Mouse (Mus musculus) brain, embryonic 14.5 days (tissue): ENCODE data around the gene Pml. TPM values are rescaled to one million over a fixed set of nuclear protein-coding genes. Genes with fewer than 3 reads are reported as not detected.
A peak's percentile ranks its signal among the peaks of the same experiment; 100 is the strongest.

Experiments
- DNase-seq: peaks from one replicate; pipeline ENCODE4 v3.0.0-alpha.2; 2011; ENCODE audit warnings: low read depth
- CTCF ChIP-seq: fragments of 200-500 bp; IDR thresholded peaks from 2 replicates; pipeline ENCODE4 v1.5.1; 2012; ENCODE audit warnings: inconsistent platforms, mild to moderate bottlenecking, moderate library complexity, borderline replicate concordance; ENCODE audit not compliant: insufficient read depth, insufficient read length; ENCODE audit errors: extremely low read depth
- POLR2A ChIP-seq: fragments of 200-500 bp; IDR thresholded peaks from 2 replicates; pipeline ENCODE4 v1.6.1; 2012; ENCODE audit warnings: mild to moderate bottlenecking, inconsistent platforms, borderline replicate concordance; ENCODE audit not compliant: poor library complexity, insufficient read depth, insufficient read length, severe bottlenecking; ENCODE audit errors: extremely low read depth
- polyA plus RNA-seq: library from polyadenylated mRNA; depleted of rRNA; stranded (reverse); fragments of >200 nt; gene quantifications from 2 replicates; pipeline ENCODE4 v1.2.3, GENCODE M21; 2012

Gene Pml
- polyA plus RNA-seq, 1 experiment, result 7.1 TPM

DNA sequence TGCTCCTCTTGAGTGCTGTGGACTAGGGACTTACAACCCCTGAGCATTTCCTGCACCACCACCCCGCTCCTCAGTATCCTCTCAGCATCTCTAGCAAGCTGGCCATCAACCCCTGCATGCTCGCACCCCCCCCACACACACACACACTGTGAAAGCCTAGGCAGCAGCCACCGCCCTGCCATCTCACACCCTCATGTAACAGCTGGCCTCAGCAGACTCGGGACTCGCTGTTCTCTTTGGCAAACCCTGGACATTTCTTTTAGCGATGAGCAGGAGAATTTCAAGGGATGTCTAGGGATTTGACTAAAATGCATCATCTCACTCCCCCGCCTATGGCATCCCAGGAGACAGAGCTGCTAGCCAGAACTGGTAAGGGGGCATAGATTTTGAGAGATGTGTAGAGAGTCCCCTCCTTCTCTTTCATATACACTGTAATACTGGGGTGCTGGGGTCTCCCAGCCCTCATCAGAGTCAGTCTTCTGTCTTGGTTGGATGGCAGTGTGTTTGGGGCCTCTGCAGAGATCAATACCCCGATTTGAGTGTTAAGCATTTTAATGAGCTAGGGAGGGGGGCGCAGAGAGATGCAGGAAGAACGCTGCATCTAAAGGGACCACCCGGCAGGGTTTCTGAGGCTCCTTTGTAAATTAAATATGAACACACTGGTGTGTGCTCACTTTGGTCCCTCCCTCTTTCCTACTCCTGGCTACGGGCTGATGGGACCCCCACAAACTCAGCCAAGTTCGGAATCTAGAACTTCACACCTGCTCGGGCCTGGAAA lies 46.7 kb downstream of the Pml start:
- TF ChIP-seq POLR2A (no peak), CTCF (no peak)
- peak; percentile 70 for DNase-seq

DNA sequence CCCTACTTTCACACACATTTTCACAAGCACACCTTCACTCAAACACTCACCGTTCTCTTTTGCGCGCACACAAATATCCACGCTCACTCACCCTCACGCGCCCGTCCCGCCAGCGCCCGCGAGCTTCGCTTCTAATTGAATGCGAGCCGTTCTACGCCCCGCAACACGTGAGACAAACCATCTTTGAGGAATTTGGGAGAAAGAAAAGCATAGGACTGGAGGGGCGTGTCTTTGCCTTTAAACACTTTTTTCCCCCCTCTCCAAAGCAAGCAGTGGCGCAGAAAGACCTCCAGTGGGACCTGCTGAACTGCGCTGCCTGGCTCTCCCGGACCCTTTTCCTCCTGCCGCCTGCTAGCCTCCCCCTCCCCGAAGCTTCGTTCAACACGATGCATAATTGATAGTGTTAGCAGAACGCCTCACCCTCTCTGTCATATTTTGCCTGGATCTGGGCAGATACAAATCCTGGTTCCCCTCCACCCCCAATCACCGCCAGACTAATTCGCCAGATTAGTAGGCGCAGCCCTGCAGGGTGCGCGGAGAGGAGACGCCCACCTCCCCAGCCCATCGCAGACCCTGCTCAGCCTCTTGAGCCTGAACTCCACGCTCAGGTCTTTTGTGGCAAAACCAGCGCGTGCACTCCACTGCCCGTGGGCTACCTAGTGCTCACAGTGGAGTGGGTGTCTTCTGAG lies 47.6 kb downstream of the Pml start:
- peak; percentile 81 for DNase-seq
- no peak for TF ChIP-seq CTCF
- no peak for TF ChIP-seq POLR2A

- DNase-seq, result peak; percentile 77
- no peak for TF ChIP-seq POLR2A
- no peak for TF ChIP-seq CTCF
Observed at GRCm38 (mm10) chr9:58201091-58201842, 48.3 kb downstream of the Pml start.

DNA sequence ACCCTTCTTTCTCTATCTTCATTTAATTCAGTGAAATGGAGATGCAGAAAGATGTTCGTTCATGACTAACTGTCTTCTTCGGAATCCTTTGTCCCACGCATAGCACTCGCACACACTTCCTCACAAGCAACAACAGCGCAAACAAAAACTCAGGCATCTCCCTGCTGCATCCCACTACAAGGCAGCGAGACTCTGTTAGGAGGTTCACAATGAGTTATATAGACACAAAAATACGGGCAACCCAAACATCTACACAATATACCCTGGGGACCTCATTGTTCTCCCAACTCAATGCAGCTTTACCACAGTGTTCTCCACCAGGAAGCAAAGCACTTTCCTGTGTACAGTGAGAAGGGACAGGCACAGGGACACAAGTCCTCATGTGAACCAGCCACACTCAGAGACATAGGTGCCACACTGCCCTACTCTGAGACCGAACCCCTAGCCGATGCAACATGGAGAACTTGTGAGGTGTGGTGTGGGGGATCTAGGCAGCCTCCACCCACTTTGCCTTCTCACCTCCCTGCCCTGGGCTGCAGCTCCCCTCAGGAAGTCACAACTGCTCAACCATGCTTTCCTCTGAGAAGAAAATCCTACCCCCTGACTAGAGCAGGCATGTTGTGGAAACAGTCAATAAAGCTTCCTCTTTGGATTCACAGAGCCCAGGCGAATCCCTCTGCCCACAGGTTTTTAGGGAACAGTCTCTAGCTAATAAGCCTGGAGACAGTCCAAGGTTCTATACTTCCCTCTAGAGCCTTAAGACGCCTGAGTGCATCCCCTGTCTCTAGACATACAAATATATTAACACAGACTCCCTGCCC lies 49.1 kb downstream of the Pml start:
- no peak for DNase-seq
- no peak for TF ChIP-seq CTCF
- no peak for TF ChIP-seq POLR2A

- peak; percentile 67 for DNase-seq
- TF ChIP-seq POLR2A, result no peak
- TF ChIP-seq CTCF, result no peak
Observed at GRCm38 (mm10) chr9:58199381-58200269, 50.0 kb downstream of the Pml start.

DNA sequence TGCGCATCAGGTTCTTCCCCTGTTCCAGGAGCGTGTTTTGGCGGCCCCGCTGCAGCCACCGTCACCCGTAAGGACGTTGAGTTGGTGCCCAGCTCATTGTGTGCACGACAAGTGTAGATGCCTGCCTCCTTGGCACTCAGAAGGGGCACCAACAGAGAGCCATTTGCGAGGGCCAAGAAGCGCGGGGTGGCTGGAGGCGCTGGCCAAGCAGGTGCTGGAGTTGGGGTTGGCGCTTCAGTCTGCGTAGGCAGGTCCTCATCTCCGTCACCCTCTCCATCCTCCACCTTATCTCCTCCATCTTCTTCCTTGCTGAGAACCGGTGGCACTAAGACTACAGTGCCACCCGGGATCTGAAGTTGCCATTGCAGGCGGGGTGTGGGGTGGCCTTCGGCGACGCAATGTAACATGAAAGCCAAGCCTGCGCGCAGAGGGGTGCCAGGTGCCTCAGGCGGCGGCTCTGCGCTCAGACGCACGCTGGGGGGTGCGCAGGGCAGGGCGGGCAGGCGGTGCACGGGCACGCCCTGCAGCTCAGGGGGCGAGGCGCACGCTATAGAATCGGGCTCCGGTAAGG lies 50.7 kb downstream of the Pml start:
- TF ChIP-seq POLR2A (no peak), CTCF (no peak)
- peak; percentile 63 for DNase-seq

- peak; percentile 76 for DNase-seq
- peak; percentile 61 for TF ChIP-seq CTCF
- no peak for TF ChIP-seq POLR2A
Observed at GRCm38 (mm10) chr9:58197781-58198701, 51.5 kb downstream of the Pml start.

GRCm38 (mm10) chr9:58196610-58197567 lies 52.7 kb downstream of the Pml start:
- DNase-seq, result no peak

More at GRCm38 (mm10) chr9:58196610-58197567, 52.7 kb downstream of the Pml start:
- TF ChIP-seq POLR2A, result no peak
